Mouse (Mus musculus) liver, postnatal 0 days (tissue): ENCODE measurements at regions not wholly inside any gene's neighbourhood (a gene's known extent, or its start where the extent isn't known, plus 50 kb on each side); places are given as distances from the start of the nearest gene placed in this dataset.

Experiments used
- CTCF ChIP-seq: sonication (generic); IDR thresholded peaks from 2 replicates; pipeline ENCODE4 v1.5.1; 2016; ENCODE audit warnings: antibody characterized with exemption, low read depth
- EP300 ChIP-seq: IDR thresholded peaks from 2 replicates; pipeline ENCODE4 v1.6.1; 2016; ENCODE audit warnings: antibody characterized with exemption, low read depth, mild to moderate bottlenecking

DNA sequence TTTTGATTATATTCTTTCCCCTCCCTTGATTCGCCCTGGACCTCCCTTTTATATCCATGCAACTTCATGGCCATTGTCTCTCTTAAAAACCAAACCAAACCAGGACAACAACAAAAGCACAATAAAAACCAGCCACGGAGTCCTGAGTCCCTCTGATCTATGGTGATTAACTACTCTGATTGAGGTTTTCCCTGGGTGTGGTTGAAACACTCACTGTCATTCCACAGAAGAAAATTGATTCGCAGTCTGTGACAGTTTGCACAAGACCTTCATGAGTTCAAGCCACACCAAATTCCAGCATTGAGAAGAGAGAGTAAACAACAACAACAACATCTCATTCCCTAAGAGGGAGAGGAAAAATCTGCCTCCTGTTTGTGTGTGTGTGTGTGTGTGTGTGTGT is 56.1 kb upstream of the Acsl3 start:
- TF ChIP-seq EP300 (no peak), CTCF (no peak)
